Mouse (Mus musculus) monocyte, adult 5-6 weeks (primary cell): ENCODE measurements around the gene Bmp6. TPM values are rescaled to one million over a fixed set of nuclear protein-coding genes. Genes with fewer than 3 reads are reported as not detected.

Experiments
- ATAC-seq: fragments of 153-309, 156-312 bp; replicated peaks from 2 replicates; pipeline ENCODE4 v1.8.0; 2017; ENCODE audit warnings: mild to moderate bottlenecking; ENCODE audit not compliant: low TSS enrichment, insufficient number of reproducible peaks, severe bottlenecking, poor library complexity, low FRiP score
- total RNA-seq: library from RNA; stranded (forward); fragments of 200-1000, 200-491, 200-594 nt; gene quantifications from 3 replicates; pipeline ENCODE4 v1.2.3, GENCODE M21; 2017

The Bmp6 gene
- total RNA-seq, 1 experiment from 2014 or later: not detected

GRCm38 (mm10) chr13:38527797-38528650 is 183.1 kb downstream of the Bmp6 start:
- peak; percentile 80 for ATAC-seq

- ATAC-seq: peak; percentile 44
Observed at GRCm38 (mm10) chr13:38528687-38529294, 183.9 kb downstream of the Bmp6 start, which contains the start of gene Txndc5. Gene Txndc5, minus strand, starts transcription at chr13:38528824.

GRCm38 (mm10) chr13:38529576-38529975 is 184.7 kb downstream of the Bmp6 start:
- ATAC-seq: no peak

GRCm38 (mm10) chr13:38531498-38531897 is 186.6 kb downstream of the Bmp6 start:
- ATAC-seq: no peak

GRCm38 (mm10) chr13:38533461-38533860 is 188.6 kb downstream of the Bmp6 start:
- ATAC-seq: no peak

- no peak for ATAC-seq
Observed at GRCm38 (mm10) chr13:38534016-38534415, 189.1 kb downstream of the Bmp6 start.

GRCm38 (mm10) chr13:38534731-38535130 is 189.8 kb downstream of the Bmp6 start:
- no peak for ATAC-seq

- no peak for ATAC-seq
Observed at GRCm38 (mm10) chr13:38537521-38537920, 192.6 kb downstream of the Bmp6 start.

GRCm38 (mm10) chr13:38539192-38539900 is 194.4 kb downstream of the Bmp6 start:
- no peak for ATAC-seq

GRCm38 (mm10) chr13:38543455-38544125 is 198.7 kb downstream of the Bmp6 start:
- ATAC-seq: no peak

GRCm38 (mm10) chr13:38544769-38545445 is 200.0 kb downstream of the Bmp6 start:
- ATAC-seq: no peak

- ATAC-seq: no peak
Observed at GRCm38 (mm10) chr13:38545460-38545859, 200.6 kb downstream of the Bmp6 start.

- no peak for ATAC-seq
Observed at GRCm38 (mm10) chr13:38546754-38547153, 201.8 kb downstream of the Bmp6 start.

GRCm38 (mm10) chr13:38547717-38548116 is 202.8 kb downstream of the Bmp6 start:
- no peak for ATAC-seq

- no peak for ATAC-seq
Observed at GRCm38 (mm10) chr13:38548681-38549080, 203.8 kb downstream of the Bmp6 start.
